Mouse (Mus musculus) erythroblast, adult 5-6 weeks (primary cell): ENCODE data around the gene Cux1. TPM values are rescaled to one million over a fixed set of nuclear protein-coding genes. Genes with fewer than 3 reads are reported as not detected.

ENCODE experiments used
- ATAC-seq: replicated peaks from 2 replicates; pipeline ENCODE4 v1.8.0; 2016; ENCODE audit warnings: moderate number of reproducible peaks, mild to moderate bottlenecking, moderate TSS enrichment, inconsistent platforms; ENCODE audit not compliant: poor library complexity, low FRiP score, severe bottlenecking
- total RNA-seq, 2 experiments: library from RNA; stranded (forward) in 1 of 2; stranded (reverse) in 1 of 2; fragments of 150-400 nt in 1 of 2; fragments of 200-764, 138-1000 nt in 1 of 2; gene quantifications; 2 replicates each; pipeline versions ENCODE4 v1.2.3 to v1.2.4; 2015 to 2017; ENCODE audit warnings: low replicate concordance in 2 of 2

Cux1 gene
- total RNA-seq, 2 experiments from 2014 or later, result 17.7 to 46.4 TPM

- ATAC-seq, result no peak
Observed at GRCm38 (mm10) chr5:136343156-136343890, 224.0 kb downstream of the Cux1 start.

GRCm38 (mm10) chr5:136336798-136337527 is 230.3 kb downstream of the Cux1 start:
- ATAC-seq, result no peak

- ATAC-seq, result peak; percentile 52
Observed at GRCm38 (mm10) chr5:136335681-136336080, 231.6 kb downstream of the Cux1 start.

- peak; percentile 72 for ATAC-seq
Observed at GRCm38 (mm10) chr5:136334780-136335179, 232.5 kb downstream of the Cux1 start.

- no peak for ATAC-seq
Observed at GRCm38 (mm10) chr5:136334051-136334450, 233.2 kb downstream of the Cux1 start.

- ATAC-seq, result no peak
Observed at GRCm38 (mm10) chr5:136332786-136333462, 234.4 kb downstream of the Cux1 start.

- ATAC-seq, result no peak
Observed at GRCm38 (mm10) chr5:136327736-136328135, 239.6 kb downstream of the Cux1 start.

- ATAC-seq, result no peak
Observed at GRCm38 (mm10) chr5:136326626-136327025, 240.7 kb downstream of the Cux1 start.

DNA sequence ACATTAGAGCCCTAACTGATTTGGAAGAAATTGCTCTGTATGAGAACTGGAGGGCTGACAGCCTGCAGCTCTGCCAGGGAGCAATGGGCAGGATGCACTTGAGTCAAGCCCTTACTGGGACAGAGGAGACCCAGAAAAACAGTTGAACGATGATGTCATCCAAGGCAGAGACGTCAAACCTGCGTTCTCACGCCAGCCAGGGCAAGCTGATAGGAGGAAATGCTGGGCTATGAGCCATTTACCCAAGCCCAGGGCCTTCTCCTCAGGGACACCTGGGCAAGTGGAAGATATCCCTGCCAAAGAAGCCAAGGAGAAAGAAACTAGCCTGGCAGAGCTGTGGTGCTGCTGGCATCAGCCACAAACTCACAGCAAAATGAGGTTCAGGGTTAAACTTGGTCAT is 242.8 kb downstream of the Cux1 start:
- ATAC-seq, result no peak

GRCm38 (mm10) chr5:136321378-136321777 is 245.9 kb downstream of the Cux1 start:
- no peak for ATAC-seq

DNA sequence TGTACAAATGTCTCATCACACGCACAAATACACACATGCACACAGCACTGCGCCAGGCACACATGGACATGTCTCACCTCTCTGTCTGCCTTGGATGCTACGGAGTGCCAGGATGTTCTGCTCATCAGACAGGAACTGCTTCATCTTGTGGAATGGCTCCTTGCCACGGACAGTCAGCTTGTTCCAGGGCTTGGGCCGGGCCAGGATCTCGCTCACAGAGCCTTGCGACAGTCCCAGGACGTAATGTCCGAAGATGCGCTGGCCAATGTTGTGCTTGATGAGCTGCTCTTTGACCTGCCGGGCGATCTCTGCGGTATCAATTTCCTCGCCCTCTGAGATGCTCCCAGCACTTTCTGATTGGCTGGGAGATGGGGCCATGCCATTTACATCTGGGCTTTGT is 254.7 kb downstream of the Cux1 start:
- no peak for ATAC-seq

DNA sequence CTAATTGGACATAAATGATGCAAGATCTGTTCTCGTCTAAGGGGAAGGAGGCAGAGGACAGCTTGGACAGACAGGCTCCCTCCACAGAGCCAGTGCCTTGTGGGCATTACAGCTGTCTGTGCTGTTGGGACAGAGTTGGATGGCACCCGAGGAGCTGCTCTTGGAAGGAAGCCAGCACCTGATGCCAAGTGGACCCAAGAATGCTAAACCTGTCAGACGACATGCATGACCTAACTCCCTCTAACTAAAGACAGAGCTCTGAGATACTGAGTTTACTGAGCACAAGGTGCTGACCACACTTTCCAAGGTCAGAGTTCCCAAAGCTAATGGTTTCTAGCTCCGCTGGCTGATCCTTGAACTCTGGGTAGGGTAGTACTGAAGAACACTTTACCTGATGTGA is 255.1 kb downstream of the Cux1 start:
- no peak for ATAC-seq

GRCm38 (mm10) chr5:136306254-136306653 is 261.0 kb downstream of the Cux1 start:
- ATAC-seq, result no peak

GRCm38 (mm10) chr5:136303409-136303983 is 263.8 kb downstream of the Cux1 start:
- no peak for ATAC-seq

DNA sequence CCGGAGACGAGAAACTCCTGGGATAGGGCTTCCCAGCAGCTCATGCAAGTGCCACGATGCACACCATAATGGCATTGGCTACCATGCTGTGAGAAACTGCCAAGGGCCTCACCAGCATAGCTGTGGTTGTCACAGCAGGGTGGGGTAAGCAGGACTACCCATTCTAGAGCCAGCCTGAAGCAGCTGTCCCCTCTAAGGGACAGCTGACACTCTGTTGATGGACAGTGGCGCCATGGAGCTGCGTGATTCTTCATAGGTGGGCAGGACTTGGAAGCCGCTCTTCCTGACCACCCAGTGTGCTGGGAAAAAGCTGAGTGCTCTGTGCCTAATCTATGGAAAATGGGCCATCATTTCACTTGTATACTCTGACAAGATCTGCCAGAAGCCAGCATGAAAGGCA is 266.4 kb downstream of the Cux1 start:
- ATAC-seq, result no peak

- no peak for ATAC-seq
Observed at GRCm38 (mm10) chr5:136297691-136298090, 269.6 kb downstream of the Cux1 start.

DNA sequence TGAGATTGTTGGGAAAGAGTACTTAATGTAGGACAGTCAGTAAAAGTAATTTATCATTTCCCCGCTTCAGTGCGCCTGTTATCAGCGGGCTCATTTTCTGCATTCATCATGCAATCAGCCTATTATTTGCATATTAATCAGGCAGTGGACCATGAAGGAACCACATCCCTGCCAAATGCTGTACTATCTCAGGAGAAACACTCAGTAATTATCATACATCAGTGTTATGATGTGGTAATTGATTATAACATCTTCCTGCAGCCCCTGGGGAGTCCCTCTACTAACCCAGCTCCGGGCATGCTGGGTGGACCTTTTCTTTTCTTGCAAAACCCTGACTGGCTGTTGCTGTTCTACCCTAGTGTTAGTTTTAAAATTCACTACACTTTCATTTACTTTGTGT is 270.4 kb downstream of the Cux1 start:
- no peak for ATAC-seq

GRCm38 (mm10) chr5:136292971-136293418 is 274.3 kb downstream of the Cux1 start:
- ATAC-seq, result no peak

DNA sequence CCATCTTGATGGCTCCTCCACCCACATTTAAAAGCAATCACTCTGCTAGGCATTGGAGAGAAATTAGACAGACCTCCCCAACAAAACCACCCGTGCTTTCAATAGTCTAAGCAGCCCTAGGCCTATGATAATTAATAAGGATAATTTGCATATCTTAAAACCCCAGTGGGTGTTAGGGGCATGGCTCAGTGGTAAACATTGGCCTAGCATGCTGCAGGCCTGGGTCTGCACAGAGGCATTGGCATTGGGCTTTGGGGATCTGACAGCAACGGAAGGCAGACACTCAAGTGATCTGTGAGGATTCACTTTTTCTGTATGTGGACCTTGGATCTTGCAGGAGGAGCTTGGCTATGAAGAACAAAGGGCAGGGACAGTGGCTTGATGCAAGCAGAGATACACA is 274.9 kb downstream of the Cux1 start:
- no peak for ATAC-seq

- ATAC-seq, result no peak
Observed at GRCm38 (mm10) chr5:136291562-136291961, 275.7 kb downstream of the Cux1 start.
